Mouse (Mus musculus) heart, embryonic 13.5 days (tissue): ENCODE measurements around the gene Arhgap45. TPM values are rescaled to one million over a fixed set of nuclear protein-coding genes. Genes with fewer than 3 reads are reported as not detected.
"Not testable (repeated sequence)": the region's sequence is repeated elsewhere in the genome, so short reads cannot be mapped to it uniquely, and the experiment has no call there.

ENCODE experiments used
- ATAC-seq: fragments of 200-750 bp; cut with Nextera tagmentation; 2 replicates; pipeline ENCODE4 v1.8.0; 2017; ENCODE audit warnings: moderate TSS enrichment; ENCODE audit not compliant: insufficient number of reproducible peaks, low FRiP score, low TSS enrichment; ENCODE audit errors: extremely low read depth
- H3K27ac ChIP-seq: fragments of 300-500 bp; sonication (generic); replicated peaks from 2 replicates; pipeline ENCODE4 v1.5.1; 2015; ENCODE audit warnings: moderate library complexity, mild to moderate bottlenecking, inconsistent platforms
- H3K27me3 ChIP-seq: fragments of 300-500 bp; sonication (generic); replicated peaks from 2 replicates; pipeline ENCODE4 v1.6.1; 2015; ENCODE audit warnings: mild to moderate bottlenecking, inconsistent platforms
- H3K36me3 ChIP-seq: fragments of 300-500 bp; sonication (generic); 2 replicates; pipeline ENCODE4 v1.6.1; 2015; ENCODE audit warnings: mild to moderate bottlenecking, inconsistent platforms
- H3K4me1 ChIP-seq: fragments of 300-500 bp; sonication (generic); 2 replicates; pipeline ENCODE4 v1.6.1; 2015; ENCODE audit warnings: inconsistent platforms
- H3K4me2 ChIP-seq: fragments of 300-500 bp; sonication (generic); 2 replicates; pipeline ENCODE4 v1.6.1; 2015; ENCODE audit warnings: inconsistent platforms, mild to moderate bottlenecking, moderate library complexity
- H3K4me3 ChIP-seq: fragments of 300-500 bp; sonication (generic); 2 replicates; pipeline ENCODE4 v1.5.1; 2015; ENCODE audit warnings: moderate library complexity, mild to moderate bottlenecking, inconsistent platforms
- H3K9ac ChIP-seq: fragments of 300-500 bp; sonication (generic); 2 replicates; pipeline ENCODE4 v1.6.1; 2015; ENCODE audit warnings: inconsistent platforms, mild to moderate bottlenecking, moderate library complexity
- H3K9me3 ChIP-seq: fragments of 300-500 bp; sonication (generic); 2 replicates; pipeline ENCODE4 v1.6.1; 2016; ENCODE audit warnings: inconsistent platforms
- WGBS: fragments of 180-500 bp; shearing (Covaris S2); methylation state at CpG from one replicate; pipeline ENCODE4 v1.1.7; 2015; ENCODE audit warnings: mixed read lengths; 5-methylcytosine and 5-hydroxymethylcytosine counted together
- polyA plus RNA-seq: library from polyadenylated mRNA; unstranded; fragments of >200 nt; fragmentation: Nextera tagmentation; extraction: Ambion mirVana; gene quantifications from 2 replicates; pipeline ENCODE4 v1.2.1, GENCODE M21; 2015

Arhgap45 gene
- polyA plus RNA-seq, 1 experiment from 2014 or later = 6.5 TPM

DNA sequence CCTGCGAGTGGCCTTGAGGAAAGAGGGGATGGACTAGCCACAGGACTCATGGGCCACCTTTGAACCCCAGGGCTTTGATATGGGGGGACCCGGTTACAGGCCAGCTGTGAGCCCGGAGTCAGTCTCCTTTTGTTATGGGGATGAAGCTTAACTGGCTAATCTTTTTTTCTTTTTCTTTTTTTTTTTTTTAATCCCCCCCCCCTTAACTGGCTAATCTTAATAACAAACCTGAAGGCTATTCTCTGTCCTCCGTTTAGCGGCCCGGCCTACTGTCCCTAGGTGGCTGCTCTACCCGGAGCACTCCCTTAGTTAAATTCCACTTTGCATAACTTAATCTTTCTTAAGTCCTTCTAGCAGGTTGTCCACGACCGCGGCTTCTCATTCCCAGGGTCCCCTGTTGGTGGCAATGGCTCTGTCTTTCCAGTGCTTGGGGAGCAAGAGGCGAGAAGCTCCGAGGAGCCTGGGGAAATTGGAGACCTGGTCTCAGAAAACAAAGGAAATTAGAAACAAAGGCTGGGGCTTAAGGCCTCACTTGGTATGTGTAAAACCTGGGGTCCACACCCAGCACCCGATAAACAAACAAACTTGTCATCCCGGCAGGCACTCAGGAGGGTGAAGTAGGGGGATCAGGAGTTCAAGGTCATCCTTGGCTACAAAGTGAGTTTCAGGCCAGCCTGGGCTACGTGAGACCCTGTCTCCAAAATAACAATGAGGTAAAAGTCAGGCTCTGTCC lies 34.6 kb downstream of the Arhgap45 start:
- 40% methylated on average over 15 of the region's 15 CpGs for WGBS
- no peak for ATAC-seq
- no peak overlapping the region for H3K4me3 ChIP-seq
- H3K27me3 ChIP-seq = no peaks in the 10 kb centered on the region
- H3K9me3 ChIP-seq = no peaks in the 10 kb centered on the region
- H3K4me2 ChIP-seq = no peak overlapping the region
- H3K4me1 ChIP-seq = peaks cover 69% of the 10 kb centered on the region
- peak overlapping the region; percentile 58 for H3K9ac ChIP-seq
- H3K27ac ChIP-seq = peak overlapping the region; percentile 78
- H3K36me3 ChIP-seq = peaks cover 10% of the 10 kb centered on the region

DNA sequence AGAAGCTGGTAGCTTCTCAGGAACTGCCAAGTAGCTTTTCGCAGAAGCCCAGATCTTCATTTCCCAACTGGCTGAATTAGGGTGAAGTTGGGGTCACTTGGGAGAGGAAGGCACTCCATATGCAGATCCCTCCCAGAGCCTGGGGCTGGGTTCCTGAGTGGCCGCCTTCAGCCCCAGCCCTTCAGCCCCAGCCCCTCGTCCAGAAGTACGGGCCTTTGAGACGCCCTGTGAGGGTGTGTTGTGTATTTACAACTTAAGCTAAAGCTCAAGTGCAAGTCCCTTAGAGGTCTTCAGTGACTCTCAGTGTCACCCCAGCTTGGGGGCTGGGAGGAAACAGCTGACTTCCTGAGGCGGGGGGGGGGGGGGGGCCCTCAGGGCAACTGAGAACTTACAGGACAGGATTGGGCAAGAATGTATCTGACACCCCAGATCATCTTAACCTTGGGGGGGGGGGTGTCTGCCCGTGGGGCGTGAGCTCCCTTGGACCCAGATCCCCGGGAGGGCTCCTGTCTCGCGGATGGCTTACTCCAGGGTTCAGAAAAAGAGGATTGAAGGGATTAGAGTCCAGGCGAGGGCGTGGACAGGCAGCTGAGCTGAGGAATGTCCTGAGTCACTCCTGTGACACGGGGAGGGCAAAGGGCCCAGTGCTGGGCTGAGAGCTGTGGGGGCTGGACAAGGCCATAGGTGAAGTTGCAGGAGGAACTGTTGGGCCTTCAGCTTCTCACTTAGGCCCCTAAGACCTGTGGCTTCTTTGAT lies 35.3 kb downstream of the Arhgap45 start:
- Histone ChIP-seq H3K9ac (peak overlapping the region; percentile 72), H3K27me3 (no peaks in the 10 kb centered on the region), H3K4me2 (peak overlapping the region; percentile 67), H3K4me1 (peaks cover 69% of the 10 kb centered on the region), H3K4me3 (no peak overlapping the region), H3K9me3 (no peaks in the 10 kb centered on the region), H3K27ac (peak overlapping the region; percentile 78), H3K36me3 (peaks cover 16% of the 10 kb centered on the region)
- ATAC-seq = no peak
- 26% methylated on average over 14 of the region's 14 CpGs for WGBS

DNA sequence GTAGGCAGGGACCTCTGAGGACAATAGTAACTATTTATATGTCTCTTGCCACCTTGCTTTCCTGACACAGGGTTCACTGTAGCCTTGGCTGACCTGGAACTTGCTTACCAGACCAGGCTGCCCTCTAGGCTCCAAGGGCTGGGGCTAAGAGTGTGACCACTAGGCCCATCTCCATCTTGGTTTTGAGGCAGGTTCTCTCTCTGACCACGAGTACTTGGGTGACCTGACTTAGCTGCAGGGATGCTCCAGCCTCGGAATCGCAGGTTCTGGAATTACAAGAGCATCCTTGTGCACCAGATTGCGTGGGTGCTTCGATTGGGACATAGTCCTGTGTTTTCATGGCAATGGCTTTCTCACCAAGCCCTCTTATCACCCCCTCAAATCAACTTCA lies 35.9 kb downstream of the Arhgap45 start:
- 77% methylated on average over 5 of the region's 5 CpGs for WGBS
- no peaks in the 10 kb centered on the region for H3K9me3 ChIP-seq
- H3K4me1 ChIP-seq = peaks cover 69% of the 10 kb centered on the region
- peak overlapping the region; percentile 72 for H3K9ac ChIP-seq
- no peaks in the 10 kb centered on the region for H3K27me3 ChIP-seq
- no peak for ATAC-seq
- peaks cover 22% of the 10 kb centered on the region for H3K36me3 ChIP-seq
- H3K4me3 ChIP-seq = no peak overlapping the region
- H3K27ac ChIP-seq = peak overlapping the region; percentile 78
- peak overlapping the region; percentile 67 for H3K4me2 ChIP-seq

DNA sequence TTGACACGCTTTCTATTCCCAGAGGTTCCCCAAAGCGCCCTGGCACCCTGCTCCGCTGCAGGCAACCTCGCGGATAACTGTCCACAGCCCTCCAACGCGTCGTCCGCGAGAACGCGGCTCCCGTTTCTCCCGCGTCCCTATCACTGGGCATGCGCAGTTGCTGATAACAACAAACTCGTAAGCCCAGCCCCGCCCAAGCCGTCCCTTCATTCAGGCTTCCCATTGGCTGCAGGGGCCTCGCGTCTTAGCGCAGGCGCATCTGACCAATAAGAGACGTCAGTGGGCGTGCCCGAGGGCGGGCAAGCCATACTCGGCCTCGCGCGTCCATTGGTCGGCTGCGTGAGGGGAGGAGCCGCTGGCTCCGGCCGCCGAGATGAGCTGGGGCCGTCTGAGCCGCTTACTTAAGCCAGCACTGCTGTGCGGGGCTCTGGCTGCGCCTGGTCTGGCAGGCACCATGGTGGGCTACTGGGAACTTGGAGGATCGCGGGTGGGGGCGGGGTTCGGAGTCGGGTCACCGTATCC lies 36.9 kb downstream of the Arhgap45 start:
- Histone ChIP-seq H3K4me3 (peak overlapping the region; percentile 94), H3K4me2 (peak overlapping the region; percentile 91), H3K9me3 (no peaks in the 10 kb centered on the region), H3K4me1 (peaks cover 60% of the 10 kb centered on the region), H3K27me3 (no peaks in the 10 kb centered on the region), H3K9ac (peak overlapping the region; percentile 99), H3K27ac (peak overlapping the region; percentile 99), H3K36me3 (peaks cover 31% of the 10 kb centered on the region)
- peak; percentile 94 for ATAC-seq
- under 1% methylated on average over 47 of the region's 47 CpGs for WGBS

DNA sequence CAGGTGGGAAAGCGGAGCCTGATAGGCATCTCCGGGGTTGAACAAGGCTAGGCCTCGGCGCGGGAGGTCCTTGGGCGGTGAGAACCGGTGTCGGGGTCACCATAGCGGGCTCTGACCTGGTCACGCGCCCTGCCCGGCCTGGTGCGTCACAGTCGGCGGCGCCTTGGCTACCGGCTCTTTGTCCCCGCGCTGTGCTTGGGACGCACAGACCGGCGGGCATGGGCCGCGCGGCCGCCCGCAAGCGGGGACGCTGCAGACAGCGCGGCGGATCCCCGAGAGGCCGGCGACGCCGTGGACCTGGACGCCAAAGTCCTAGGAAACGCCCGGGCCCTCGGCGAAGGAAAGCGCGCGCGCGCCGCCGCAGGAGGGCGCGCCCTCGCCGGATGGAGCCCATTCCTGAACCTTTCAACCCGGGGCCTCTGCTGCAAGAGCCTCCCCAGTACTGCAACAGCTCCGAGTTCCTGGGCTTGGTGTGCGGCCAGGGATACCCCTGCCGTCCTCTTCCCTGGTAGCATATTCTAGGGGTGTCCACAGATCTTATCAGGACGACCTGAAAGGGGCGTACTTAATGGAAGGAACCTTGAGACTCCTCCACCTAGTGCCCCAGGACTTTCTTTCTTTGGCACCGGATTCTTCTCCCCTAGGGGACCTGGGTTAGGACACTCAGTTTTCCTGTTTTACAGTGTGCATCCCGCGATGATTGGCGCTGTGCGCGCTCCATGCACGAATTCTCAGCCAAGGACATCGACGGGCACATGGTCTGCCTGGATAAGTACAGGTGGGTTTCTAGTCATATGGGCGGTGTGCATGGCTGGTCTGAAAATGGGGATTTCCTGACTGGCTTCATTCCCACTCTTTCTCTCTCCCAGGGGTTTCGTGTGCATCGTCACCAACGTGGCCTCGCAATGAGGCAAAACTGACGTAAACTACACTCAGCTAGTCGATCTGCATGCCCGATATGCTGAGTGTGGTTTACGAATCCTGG lies 37.7 kb downstream of the Arhgap45 start:
- Histone ChIP-seq H3K4me3 (peak overlapping the region; percentile 94), H3K4me2 (peak overlapping the region; percentile 91), H3K36me3 (peaks cover 39% of the 10 kb centered on the region), H3K4me1 (peaks cover 52% of the 10 kb centered on the region), H3K9ac (peak overlapping the region; percentile 99), H3K9me3 (no peaks in the 10 kb centered on the region), H3K27ac (peak overlapping the region; percentile 99), H3K27me3 (no peaks in the 10 kb centered on the region)
- peak; percentile 39 for ATAC-seq
- WGBS = under 1% methylated on average over 77 of the region's 77 CpGs

DNA sequence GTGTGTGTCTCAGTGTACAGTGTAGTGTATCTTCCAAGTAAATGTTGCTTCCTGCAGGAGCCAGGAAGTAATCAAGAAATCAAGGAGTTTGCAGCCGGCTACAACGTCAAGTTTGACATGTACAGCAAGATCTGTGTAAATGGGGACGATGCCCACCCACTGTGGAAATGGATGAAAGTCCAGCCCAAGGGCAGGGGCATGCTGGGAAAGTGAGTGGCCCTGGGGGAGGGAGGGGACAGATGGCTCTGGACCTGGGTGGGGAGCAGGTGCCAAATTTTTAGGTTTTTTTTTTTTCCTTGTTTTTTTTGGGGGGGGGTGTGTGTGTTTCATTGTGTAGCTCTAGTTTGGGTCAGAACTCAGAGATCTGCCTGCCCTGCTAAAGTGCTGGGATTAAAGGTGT lies 38.5 kb downstream of the Arhgap45 start:
- Histone ChIP-seq H3K27ac (peak overlapping the region; percentile 99), H3K4me3 (peak overlapping the region; percentile 94), H3K36me3 (peaks cover 47% of the 10 kb centered on the region), H3K4me2 (peak overlapping the region; percentile 91), H3K9ac (peak overlapping the region; percentile 99), H3K4me1 (peaks cover 45% of the 10 kb centered on the region)
- ATAC-seq, H3K9me3 ChIP-seq, H3K27me3 ChIP-seq: not testable (repeated sequence)
- 14% methylated on average over 3 of the region's 3 CpGs for WGBS

DNA sequence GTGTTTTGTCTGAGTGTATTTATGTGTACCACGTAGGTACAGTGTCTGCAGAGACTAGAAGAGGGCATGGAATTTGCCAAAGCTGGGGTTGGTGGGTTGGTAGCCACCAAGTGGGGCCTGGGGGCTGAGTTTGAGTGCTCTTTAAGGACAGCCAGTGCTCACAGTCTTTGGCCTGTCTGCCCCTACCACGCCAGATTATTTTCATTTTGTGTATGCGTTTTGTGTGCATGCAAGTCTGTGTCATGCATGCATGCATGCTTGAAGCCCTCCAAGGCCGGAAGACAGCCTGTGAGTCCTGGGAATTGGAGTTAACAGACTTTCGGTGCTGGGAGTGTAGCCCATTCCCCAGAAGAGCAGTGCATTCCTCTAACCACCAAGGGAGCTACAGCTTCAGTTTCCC lies 38.9 kb downstream of the Arhgap45 start:
- Histone ChIP-seq H3K27me3 (no peaks in the 10 kb centered on the region), H3K9ac (peak overlapping the region; percentile 99), H3K4me3 (peak overlapping the region; percentile 94), H3K36me3 (peaks cover 52% of the 10 kb centered on the region), H3K4me1 (peaks cover 41% of the 10 kb centered on the region), H3K4me2 (peak overlapping the region; percentile 91), H3K27ac (no peak overlapping the region), H3K9me3 (no peaks in the 10 kb centered on the region)
- no peak for ATAC-seq
- 72% methylated on average over 5 of the region's 5 CpGs for WGBS

DNA sequence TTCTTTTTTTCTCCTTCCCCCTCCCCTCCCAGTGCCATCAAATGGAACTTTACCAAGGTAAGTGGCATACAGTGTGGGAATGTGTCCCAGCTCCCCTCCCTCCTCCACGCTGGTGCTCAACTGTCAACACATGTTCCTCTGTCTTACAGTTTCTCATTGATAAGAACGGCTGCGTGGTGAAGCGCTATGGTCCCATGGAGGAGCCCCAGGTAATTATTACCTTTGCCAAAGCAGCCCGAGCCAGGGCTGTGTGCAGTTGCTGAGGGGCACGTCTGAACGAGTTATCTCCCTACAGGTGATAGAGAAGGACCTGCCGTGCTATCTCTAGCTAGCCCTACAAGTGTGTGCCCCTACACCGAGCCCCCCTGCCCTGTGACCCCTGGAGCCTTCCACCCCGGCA lies 39.4 kb downstream of the Arhgap45 start:
- peaks cover 57% of the 10 kb centered on the region for H3K36me3 ChIP-seq
- peak overlapping the region; percentile 91 for H3K4me2 ChIP-seq
- no peaks in the 10 kb centered on the region for H3K9me3 ChIP-seq
- H3K9ac ChIP-seq = peak overlapping the region; percentile 99
- H3K4me1 ChIP-seq = peaks cover 36% of the 10 kb centered on the region
- ATAC-seq = no peak
- H3K27me3 ChIP-seq = no peaks in the 10 kb centered on the region
- peak overlapping the region; percentile 94; the same call in 1 of the 2 replicates for H3K4me3 ChIP-seq
- no peak overlapping the region for H3K27ac ChIP-seq
- 51% methylated on average over 9 of the region's 10 CpGs for WGBS

DNA sequence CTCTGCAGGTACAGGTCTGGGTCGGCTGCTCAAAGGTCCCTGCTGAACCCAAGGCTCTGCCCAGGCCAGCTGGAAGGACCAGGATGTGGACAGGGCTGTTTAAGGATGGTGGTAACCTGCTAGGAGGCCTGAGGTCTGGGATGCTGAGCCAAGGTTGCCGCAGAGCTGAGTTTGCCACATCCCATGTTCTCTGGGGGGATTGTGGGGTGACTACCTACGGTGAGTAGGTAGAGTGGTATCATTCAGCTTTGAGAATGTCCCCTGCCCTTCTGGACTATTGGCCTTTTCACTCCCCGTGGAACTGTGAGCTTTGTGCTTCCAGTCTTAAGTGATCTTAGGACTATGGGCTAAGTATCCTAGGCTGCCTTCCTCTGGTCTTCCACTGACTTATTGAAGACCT lies 40.1 kb downstream of the Arhgap45 start:
- H3K27ac ChIP-seq = no peak overlapping the region
- H3K9me3 ChIP-seq = no peaks in the 10 kb centered on the region
- peaks cover 30% of the 10 kb centered on the region for H3K4me1 ChIP-seq
- 83% methylated on average over 4 of the region's 4 CpGs for WGBS
- ATAC-seq = no peak
- peaks cover 63% of the 10 kb centered on the region for H3K36me3 ChIP-seq
- H3K9ac ChIP-seq = no peak overlapping the region
- H3K27me3 ChIP-seq = no peaks in the 10 kb centered on the region
- no peak overlapping the region for H3K4me3 ChIP-seq
- H3K4me2 ChIP-seq = no peak overlapping the region

DNA sequence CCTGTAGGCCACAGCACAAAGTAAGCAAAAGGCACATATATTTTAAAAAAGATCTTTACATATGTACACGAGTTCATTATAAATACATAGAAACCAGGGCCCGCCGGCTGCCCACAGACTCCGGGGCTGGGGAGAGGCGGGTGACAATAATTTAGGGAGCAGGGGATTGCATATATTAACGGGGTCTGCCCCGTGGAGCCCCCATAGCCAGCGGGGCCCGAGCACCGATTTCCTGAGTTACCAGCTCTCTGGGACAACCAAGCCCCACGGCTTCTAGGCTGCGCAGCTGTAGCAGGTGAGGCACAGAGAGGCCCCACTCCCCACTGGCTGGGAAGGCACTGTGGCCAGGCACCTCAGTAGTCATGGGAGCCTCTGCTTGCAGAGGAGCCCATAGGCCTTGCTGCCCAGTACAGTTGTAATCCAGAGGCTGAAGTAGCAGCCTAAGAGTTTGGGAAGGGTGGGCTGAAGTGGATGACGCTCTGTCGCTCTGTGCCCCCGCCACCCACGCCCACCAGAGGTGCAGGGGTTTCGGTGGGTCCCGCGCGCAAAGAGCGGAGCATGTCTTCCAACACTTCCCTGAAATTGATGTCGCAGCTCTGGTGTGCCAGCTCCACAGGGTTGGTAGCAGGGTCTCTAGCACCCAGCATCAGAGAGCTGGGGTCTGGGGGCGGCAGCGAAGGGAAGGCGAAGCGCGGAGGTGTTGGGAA lies 40.7 kb downstream of the Arhgap45 start:
- Histone ChIP-seq H3K36me3 (peaks cover 69% of the 10 kb centered on the region), H3K4me2 (no peak overlapping the region), H3K27me3 (no peaks in the 10 kb centered on the region), H3K4me3 (no peak overlapping the region), H3K4me1 (peaks cover 24% of the 10 kb centered on the region), H3K27ac (no peak overlapping the region), H3K9me3 (no peaks in the 10 kb centered on the region), H3K9ac (peak overlapping the region; percentile 12; the same call in 1 of the 2 replicates)
- no peak for ATAC-seq
- 92% methylated on average over 27 of the region's 27 CpGs for WGBS
